Mouse (Mus musculus) testis, adult 2 months (tissue): ENCODE measurements around the gene Zc3h12a.

Experiments
- CTCF ChIP-seq: fragments of 200-500 bp; IDR thresholded peaks from 2 replicates; pipeline ENCODE4 v1.5.1; 2012; ENCODE audit warnings: low read depth, mild to moderate bottlenecking, inconsistent platforms, low read length, moderate library complexity; ENCODE audit not compliant: control insufficient read depth, insufficient read depth, insufficient replicate concordance
- POLR2A ChIP-seq: fragments of 200-500 bp; IDR thresholded peaks from 2 replicates; pipeline ENCODE4 v1.6.1; 2012; ENCODE audit warnings: low read depth, mild to moderate bottlenecking, inconsistent platforms, low read length, moderate library complexity; ENCODE audit not compliant: control insufficient read depth

GRCm38 (mm10) chr4:125158581-125159317 is 31.1 kb upstream of the Zc3h12a start:
- TF ChIP-seq CTCF (no peak), POLR2A (no peak)
